Mouse (Mus musculus) T-helper 17 cell (primary cell): ENCODE measurements around the gene Gm20826.
"Not testable (repeated sequence)": the region's sequence is repeated elsewhere in the genome, so short reads cannot be mapped to it uniquely, and the experiment has no call there.

Experiments
- in situ Hi-C, 2 experiments: fragments of 300-600 bp; cut with MboI, MseI; formaldehyde crosslinking; loops; 1 replicate in 1 of 2; 2 replicates in 1 of 2; pipeline ENCODE4 v1.15.1; 2025; ENCODE audit warnings: high pct_unique_total_duplicates in 2 of 2

Gene Gm20826

GRCm38 (mm10) chrY:7638389-7638788 lies at the start of gene Gm20826:
TSS of gene Gm20826 (minus strand) at chrY:7638489.
- in situ Hi-C loops = not testable (repeated sequence)
